Mouse (Mus musculus) embryonic facial prominence, embryonic 12.5 days (tissue): Measurements from ENCODE around the gene Pdcl3. TPM values are rescaled to one million over a fixed set of nuclear protein-coding genes. Genes with fewer than 3 reads are reported as not detected.
A peak's percentile ranks its signal among the peaks of the same experiment; 100 is the strongest.

Experiments
- ATAC-seq: fragments of 200-750 bp; cut with Nextera tagmentation; 2 replicates; pipeline ENCODE4 v1.8.0; 2017; ENCODE audit not compliant: insufficient number of reproducible peaks, insufficient read depth, low FRiP score, low TSS enrichment
- H3K27ac ChIP-seq: fragments of 300-500 bp; sonication (generic); 2 replicates; pipeline ENCODE4 v1.5.1; 2016; ENCODE audit warnings: mild to moderate bottlenecking
- H3K27me3 ChIP-seq: fragments of 300-500 bp; sonication (generic); 2 replicates; pipeline ENCODE4 v1.6.1; 2016; ENCODE audit warnings: mild to moderate bottlenecking, moderate library complexity
- H3K36me3 ChIP-seq: fragments of 300-500 bp; sonication (generic); 2 replicates; pipeline ENCODE4 v1.6.1; 2016; ENCODE audit warnings: mild to moderate bottlenecking
- H3K4me1 ChIP-seq: fragments of 300-500 bp; sonication (generic); 2 replicates; pipeline ENCODE4 v1.6.1; 2016
- H3K4me2 ChIP-seq: fragments of 300-500 bp; sonication (generic); replicated peaks from 2 replicates; pipeline ENCODE4 v1.6.1; 2016; ENCODE audit warnings: mild to moderate bottlenecking, moderate library complexity
- H3K4me3 ChIP-seq: fragments of 300-500 bp; sonication (generic); 2 replicates; pipeline ENCODE4 v1.5.1; 2016; ENCODE audit warnings: mild to moderate bottlenecking
- H3K9ac ChIP-seq: fragments of 300-500 bp; sonication (generic); 2 replicates; pipeline ENCODE4 v1.6.1; 2016; ENCODE audit warnings: mild to moderate bottlenecking, moderate library complexity
- H3K9me3 ChIP-seq: fragments of 300-500 bp; sonication (generic); 2 replicates; pipeline ENCODE4 v1.6.1; 2016; ENCODE audit warnings: mild to moderate bottlenecking, moderate library complexity
- WGBS: fragments of 180-500 bp; shearing (Covaris S2); methylation state at CpG from one replicate; pipeline ENCODE4 v1.1.7; 2016; 5-methylcytosine and 5-hydroxymethylcytosine counted together
- polyA plus RNA-seq: library from polyadenylated mRNA; unstranded; fragments of >200 nt; fragmentation: Nextera tagmentation; extraction: Ambion mirVana; gene quantifications from 2 replicates; pipeline ENCODE4 v1.2.1, GENCODE M21; 2016

The Pdcl3 gene
- polyA plus RNA-seq = 151 and 165 TPM in 2 replicates

DNA sequence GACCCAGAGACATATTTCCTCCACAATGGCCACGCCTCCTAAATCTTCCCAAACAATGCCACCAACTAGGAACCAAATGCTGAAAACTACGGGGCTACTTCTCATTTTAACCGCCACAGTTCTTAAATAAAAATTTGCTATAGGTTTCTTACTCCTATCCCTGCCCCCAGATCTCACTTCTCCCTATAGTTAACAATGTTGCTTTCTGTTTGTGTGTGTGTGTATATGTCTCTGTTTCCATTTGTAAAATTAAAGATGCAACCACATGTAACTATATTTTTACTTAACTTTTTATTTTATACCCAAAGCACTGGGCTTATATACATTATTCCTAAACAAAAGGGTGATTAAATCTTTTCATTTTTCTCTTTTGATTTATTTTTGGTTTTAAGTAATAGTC, at the start of gene Pdcl3:
Gene Pdcl3, plus strand, starts transcription at position 301 of the 400 bp plus-strand sequence.
- no peaks in the 10 kb centered on the region for H3K27me3 ChIP-seq
- ATAC-seq = no peak
- no peak within 1 kb of the TSS for H3K4me3 ChIP-seq
- H3K27ac ChIP-seq = no peak within 1 kb of the TSS
- H3K4me1 ChIP-seq = peaks cover 9% of the 10 kb centered on the region
- WGBS = 73% methylated on average over 3 of the region's 3 CpGs
- H3K9me3 ChIP-seq = no peaks in the 10 kb centered on the region
- no peak within 1 kb of the TSS for H3K4me2 ChIP-seq
- no peaks in the 10 kb centered on the region for H3K36me3 ChIP-seq
- no peak within 1 kb of the TSS for H3K9ac ChIP-seq

DNA sequence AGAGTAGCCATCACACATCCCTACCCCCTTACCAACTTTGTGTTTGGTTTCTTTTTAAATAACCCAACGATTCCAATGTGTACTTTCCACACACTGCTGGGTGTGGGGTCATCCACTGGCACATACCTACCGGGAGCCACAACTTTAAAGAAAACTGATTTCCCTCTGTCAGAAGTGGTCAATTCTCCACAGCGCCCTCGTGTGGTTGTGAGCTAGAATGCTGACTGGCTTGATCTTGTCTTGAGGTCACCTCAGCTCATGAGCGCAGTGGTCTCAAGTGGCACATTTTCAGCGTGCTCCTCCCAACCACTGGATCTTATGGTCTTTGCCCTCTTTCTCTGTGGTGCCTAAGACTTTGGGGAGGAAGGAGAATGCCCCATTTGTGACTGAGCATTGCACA, 48.6 kb upstream of the Pdcl3 start:
- Histone ChIP-seq H3K9me3 (no peaks in the 10 kb centered on the region), H3K9ac (no peak overlapping the region), H3K27ac (no peak overlapping the region), H3K4me1 (no peaks in the 10 kb centered on the region), H3K36me3 (no peaks in the 10 kb centered on the region), H3K27me3 (no peaks in the 10 kb centered on the region), H3K4me2 (no peak overlapping the region), H3K4me3 (no peak overlapping the region)
- ATAC-seq = no peak
- WGBS = 30% methylated on average over 6 of the region's 6 CpGs

DNA sequence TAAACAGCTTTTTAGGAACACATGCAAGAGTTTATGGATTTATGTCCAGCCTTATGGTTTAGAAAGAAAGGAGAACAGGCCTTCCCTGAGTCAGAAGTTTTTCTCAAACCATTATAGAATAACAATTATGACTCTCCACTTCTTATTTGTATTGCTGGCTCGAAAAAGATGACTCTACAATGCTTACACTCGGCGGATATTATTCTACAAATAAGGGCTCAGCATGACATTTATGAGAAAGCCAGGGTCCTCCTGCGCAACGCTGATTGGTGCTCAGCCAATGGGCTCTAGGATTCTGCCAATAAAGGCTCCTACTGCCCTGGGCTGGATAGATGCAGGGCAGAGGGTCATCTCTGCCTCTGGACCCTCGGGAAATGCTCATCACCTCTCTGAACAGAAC, 46.6 kb upstream of the Pdcl3 start, which contains the start of gene Nms:
Gene Nms, plus strand, starts transcription at position 301 of the 400 bp plus-strand sequence.
- no peak for ATAC-seq
- H3K9ac ChIP-seq = no peak within 1 kb of the TSS
- H3K4me3 ChIP-seq = no peak within 1 kb of the TSS
- H3K36me3 ChIP-seq = no peaks in the 10 kb centered on the region
- no peak within 1 kb of the TSS for H3K27ac ChIP-seq
- no peaks in the 10 kb centered on the region for H3K9me3 ChIP-seq
- H3K27me3 ChIP-seq = no peaks in the 10 kb centered on the region
- H3K4me1 ChIP-seq = no peaks in the 10 kb centered on the region
- 79% methylated on average over 6 of the region's 6 CpGs for WGBS
- H3K4me2 ChIP-seq = no peak within 1 kb of the TSS

GRCm38 (mm10) chr1:38939608-38940007, 45.8 kb upstream of the Pdcl3 start:
- Histone ChIP-seq H3K27ac (no peak overlapping the region), H3K4me2 (no peak overlapping the region), H3K9me3 (no peaks in the 10 kb centered on the region), H3K4me1 (no peaks in the 10 kb centered on the region), H3K27me3 (no peaks in the 10 kb centered on the region), H3K9ac (no peak overlapping the region), H3K4me3 (no peak overlapping the region), H3K36me3 (no peaks in the 10 kb centered on the region)
- 6% methylated on average over 5 of the region's 5 CpGs for WGBS
- ATAC-seq = no peak

DNA sequence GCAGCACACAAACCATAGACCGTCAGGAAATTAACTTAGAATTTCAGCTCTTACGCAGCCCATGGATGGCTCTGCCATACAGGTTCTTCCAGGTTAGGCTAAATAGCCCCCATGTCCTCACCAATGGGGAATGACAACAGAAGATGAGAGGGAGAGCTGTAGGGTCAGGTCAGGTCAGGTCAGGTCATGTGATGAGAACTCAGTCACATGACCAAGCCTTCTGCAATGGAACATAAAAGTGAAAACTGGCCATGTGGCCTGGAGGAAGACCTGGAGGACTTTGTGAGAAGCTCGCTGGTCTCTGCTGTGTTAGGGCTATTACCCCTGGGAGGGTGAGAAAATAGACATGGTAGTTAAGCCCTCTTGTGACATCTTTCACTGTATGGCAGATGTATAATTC, 29.0 kb upstream of the Pdcl3 start:
- Histone ChIP-seq H3K9ac (no peak overlapping the region), H3K9me3 (no peaks in the 10 kb centered on the region), H3K27me3 (no peaks in the 10 kb centered on the region), H3K36me3 (no peaks in the 10 kb centered on the region), H3K27ac (no peak overlapping the region), H3K4me1 (no peaks in the 10 kb centered on the region), H3K4me3 (no peak overlapping the region), H3K4me2 (no peak overlapping the region)
- 92% methylated on average over 3 of the region's 3 CpGs for WGBS
- no peak for ATAC-seq

DNA sequence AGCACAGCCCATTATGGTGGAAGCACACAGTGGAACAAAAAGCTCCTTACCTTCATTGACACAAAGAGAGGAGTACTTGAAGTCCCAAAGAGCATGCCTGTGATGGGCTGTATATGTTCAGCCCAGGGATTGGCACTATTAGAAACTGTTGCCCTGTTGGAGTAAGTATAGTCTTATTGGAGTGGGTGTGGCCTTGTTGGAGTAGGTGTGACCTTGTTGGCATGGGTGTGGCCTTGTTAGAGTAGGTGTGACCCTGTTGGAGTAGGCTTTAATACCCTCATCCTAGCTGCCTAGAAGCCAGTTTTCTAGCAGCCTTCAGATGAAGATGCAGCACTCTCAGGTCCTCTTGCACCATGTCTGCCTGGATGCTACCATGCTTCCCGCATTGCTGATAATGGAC, 16.3 kb upstream of the Pdcl3 start:
- Histone ChIP-seq H3K4me2 (no peak overlapping the region), H3K9ac (no peak overlapping the region), H3K4me3 (no peak overlapping the region), H3K27me3 (no peaks in the 10 kb centered on the region), H3K27ac (no peak overlapping the region), H3K4me1 (no peaks in the 10 kb centered on the region), H3K9me3 (no peaks in the 10 kb centered on the region), H3K36me3 (no peaks in the 10 kb centered on the region)
- no peak for ATAC-seq
- 86% methylated on average over 1 of the region's 1 CpGs for WGBS

GRCm38 (mm10) chr1:38971712-38972111, 13.7 kb upstream of the Pdcl3 start:
- Histone ChIP-seq H3K9ac (no peak overlapping the region), H3K27ac (no peak overlapping the region), H3K4me2 (no peak overlapping the region), H3K4me3 (no peak overlapping the region), H3K27me3 (no peaks in the 10 kb centered on the region), H3K36me3 (no peaks in the 10 kb centered on the region), H3K9me3 (no peaks in the 10 kb centered on the region), H3K4me1 (no peaks in the 10 kb centered on the region)
- no peak for ATAC-seq
- WGBS = 84% methylated on average over 3 of the region's 3 CpGs

- Histone ChIP-seq H3K27me3 (no peaks in the 10 kb centered on the region), H3K4me2 (no peak overlapping the region), H3K9me3 (no peaks in the 10 kb centered on the region), H3K4me3 (no peak overlapping the region), H3K4me1 (no peaks in the 10 kb centered on the region), H3K36me3 (no peaks in the 10 kb centered on the region), H3K27ac (no peak overlapping the region), H3K9ac (no peak overlapping the region)
- no peak for ATAC-seq
- WGBS = 80% methylated on average over 9 of the region's 9 CpGs
Measured at GRCm38 (mm10) chr1:38972986-38973592, 12.3 kb upstream of the Pdcl3 start.

DNA sequence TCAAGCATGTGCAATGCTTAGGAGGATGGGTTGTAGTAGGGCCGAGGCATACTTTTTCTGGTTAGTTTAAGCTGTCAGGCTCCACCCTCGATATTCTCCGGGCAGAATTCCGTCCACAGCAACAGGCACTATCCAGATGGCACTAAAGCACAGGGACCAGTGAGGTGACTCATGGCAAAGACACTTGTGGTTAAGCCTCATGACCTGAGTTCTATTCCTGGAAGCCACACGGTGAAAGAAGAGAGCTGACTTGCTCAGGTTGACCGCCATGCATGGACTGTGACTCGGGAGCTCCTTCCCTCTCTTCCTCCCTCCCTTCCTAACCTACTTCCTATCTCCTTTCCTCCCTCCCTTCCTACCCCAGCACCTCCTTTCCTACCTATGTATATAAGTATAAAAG, 5.5 kb upstream of the Pdcl3 start:
- Histone ChIP-seq H3K4me1 (no peaks in the 10 kb centered on the region), H3K36me3 (no peaks in the 10 kb centered on the region), H3K9me3 (no peaks in the 10 kb centered on the region), H3K27ac (no peak overlapping the region), H3K4me2 (no peak overlapping the region), H3K9ac (no peak overlapping the region), H3K4me3 (no peak overlapping the region), H3K27me3 (no peaks in the 10 kb centered on the region)
- no peak for ATAC-seq
- WGBS = 77% methylated on average over 7 of the region's 7 CpGs

DNA sequence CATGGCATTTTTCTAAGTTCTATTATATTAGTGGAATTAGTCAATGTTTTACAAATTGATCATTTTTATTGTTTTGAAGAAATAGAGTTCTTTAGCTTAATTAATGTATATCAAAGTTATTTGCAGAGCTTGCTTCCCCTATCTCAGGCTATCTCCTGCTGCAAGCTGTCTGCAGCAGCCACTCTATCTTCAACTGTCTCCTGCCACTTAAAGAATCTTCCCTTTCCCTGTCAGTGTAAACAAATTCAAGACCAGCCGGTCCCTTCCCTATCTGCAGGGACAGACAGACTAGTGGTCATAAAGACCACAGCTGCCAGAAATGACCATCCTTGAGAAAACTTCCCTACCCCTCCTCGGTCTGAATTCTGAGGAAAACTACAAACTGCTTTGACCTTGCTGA, 1.5 kb upstream of the Pdcl3 start:
- WGBS = 75% methylated on average over 2 of the region's 2 CpGs
- H3K4me3 ChIP-seq = no peak overlapping the region
- H3K9ac ChIP-seq = no peak overlapping the region
- no peaks in the 10 kb centered on the region for H3K27me3 ChIP-seq
- no peak overlapping the region for H3K4me2 ChIP-seq
- H3K4me1 ChIP-seq = peaks cover 5% of the 10 kb centered on the region; the same call in 1 of the 2 replicates
- no peak overlapping the region for H3K27ac ChIP-seq
- H3K9me3 ChIP-seq = no peaks in the 10 kb centered on the region
- ATAC-seq = no peak
- no peaks in the 10 kb centered on the region for H3K36me3 ChIP-seq

DNA sequence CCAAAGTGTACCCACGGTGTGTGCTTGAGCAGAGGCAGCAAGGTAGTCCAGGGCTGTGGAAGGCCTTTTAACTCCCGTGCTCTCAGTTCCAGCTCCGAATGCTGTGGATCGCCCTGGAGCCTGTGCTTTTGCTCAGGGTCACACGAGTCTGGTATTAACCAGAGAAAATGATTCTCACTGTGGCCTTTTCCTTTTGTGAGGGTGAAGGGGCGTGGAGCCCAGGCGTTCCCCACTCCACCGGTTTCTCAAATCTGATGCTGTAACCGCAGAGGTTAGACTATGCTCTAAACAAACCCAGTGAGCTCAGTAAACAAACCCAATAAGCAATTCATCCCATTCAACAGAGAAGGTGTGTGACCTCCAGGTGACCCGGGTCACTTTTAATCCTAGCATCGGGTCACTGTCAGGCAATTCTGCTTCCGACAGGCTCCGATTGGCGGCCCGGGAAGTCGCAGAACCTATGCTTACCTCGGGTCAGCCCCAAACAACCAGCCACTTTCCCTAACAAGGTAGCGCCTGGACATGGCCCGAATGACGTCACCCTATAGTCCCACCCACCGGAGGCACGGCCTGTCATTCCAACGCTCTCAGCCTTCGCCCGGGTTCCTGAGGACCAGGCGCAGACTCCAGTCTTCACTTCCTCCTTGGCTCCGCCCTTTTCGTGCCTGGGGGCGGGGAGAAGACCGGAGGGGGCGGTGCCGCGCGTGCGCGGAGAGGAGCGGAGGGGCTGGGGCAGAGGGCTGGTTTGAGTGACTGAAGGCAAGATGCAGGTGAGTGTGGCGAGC, 1.9 kb downstream of the Pdcl3 start:
- H3K4me1 ChIP-seq = peaks cover 9% of the 10 kb centered on the region
- peak overlapping the region; percentile 77 for H3K4me2 ChIP-seq
- H3K9ac ChIP-seq = peak overlapping the region; percentile 67
- H3K27me3 ChIP-seq = no peaks in the 10 kb centered on the region
- peaks cover 11% of the 10 kb centered on the region for H3K36me3 ChIP-seq
- ATAC-seq = peak; percentile 97
- H3K9me3 ChIP-seq = no peaks in the 10 kb centered on the region
- H3K27ac ChIP-seq = peak overlapping the region; percentile 69
- WGBS = 6% methylated on average over 38 of the region's 38 CpGs
- H3K4me3 ChIP-seq = peak overlapping the region; percentile 76

DNA sequence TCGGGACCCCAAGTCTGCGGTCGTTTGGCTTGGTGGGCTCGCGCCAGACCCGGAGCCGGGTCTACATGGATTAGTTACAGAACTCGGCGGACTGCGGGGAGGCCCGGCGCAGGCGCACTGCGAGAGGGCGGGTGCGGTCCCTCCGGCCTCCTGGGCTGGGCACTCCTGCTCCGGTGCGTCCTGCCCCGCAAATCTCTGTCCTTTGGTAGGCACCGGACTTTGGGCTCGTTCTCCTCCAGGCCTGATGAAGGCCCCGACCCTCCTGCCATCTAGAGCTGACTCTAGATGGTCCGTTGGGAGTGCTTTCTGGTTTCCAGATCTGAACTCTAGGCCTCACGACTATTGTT, 2.4 kb downstream of the Pdcl3 start:
- no peaks in the 10 kb centered on the region for H3K9me3 ChIP-seq
- peak overlapping the region; percentile 69 for H3K27ac ChIP-seq
- H3K36me3 ChIP-seq = peaks cover 17% of the 10 kb centered on the region
- under 1% methylated on average over 25 of the region's 25 CpGs for WGBS
- peaks cover 9% of the 10 kb centered on the region for H3K4me1 ChIP-seq
- H3K27me3 ChIP-seq = no peaks in the 10 kb centered on the region
- H3K9ac ChIP-seq = peak overlapping the region; percentile 67
- ATAC-seq = peak; percentile 85; the same call in 1 of the 2 replicates
- H3K4me2 ChIP-seq = peak overlapping the region; percentile 77
- peak overlapping the region; percentile 76 for H3K4me3 ChIP-seq
